Mouse (Mus musculus): ENCODE results near the gene Gcgr. TPM values are rescaled to one million over a fixed set of nuclear protein-coding genes. Genes with fewer than 3 reads are reported as not detected.

Gene Gcgr
- polyA plus RNA-seq, 1 experiment from 2014 or later = 2.5 TPM

DNA sequence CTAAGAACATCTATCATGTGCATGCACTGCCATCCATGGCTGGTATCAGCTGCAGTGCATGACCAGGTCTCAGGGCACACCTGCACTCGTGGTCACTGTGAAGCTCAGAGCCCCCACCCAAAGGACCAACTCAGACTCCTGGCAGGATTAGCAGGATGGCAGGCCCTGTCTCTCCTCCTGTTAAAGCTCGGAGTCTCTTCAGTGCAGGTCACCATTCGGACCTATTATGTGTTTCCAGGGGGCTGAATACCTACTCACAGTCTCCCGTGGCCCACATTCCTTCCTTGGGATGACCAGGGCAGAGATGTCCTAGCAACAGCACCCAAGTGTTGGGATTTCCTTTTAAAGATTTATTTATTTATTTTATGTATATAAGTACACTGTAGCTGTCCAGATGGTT, 13.4 kb upstream of the Gcgr start:
- no peak for ATAC-seq (ENCODE audit: insufficient number of reproducible peaks, insufficient read depth, low FRiP score, low read depth)
- no peaks in the 10 kb centered on the region for H3K27me3 ChIP-seq (ENCODE audit: control insufficient read depth, insufficient read depth, low read length)
- WGBS = 70% methylated on average over 4 of the region's 4 CpGs
- peaks cover 9 to 14% of the 10 kb centered on the region in 2 experiments; a peak in 3 of 4 replicates for H3K4me1 ChIP-seq (ENCODE audit: control insufficient read depth in 2 of 2, insufficient read depth in 2 of 2, low read length in 2 of 2)
- H3K36me3 ChIP-seq (ENCODE audit: control insufficient read depth, insufficient read depth, low read length) = no peaks in the 10 kb centered on the region
- no peak overlapping the region for H3K4me3 ChIP-seq (ENCODE audit: control insufficient read depth in 1 of 2, insufficient read depth in 1 of 2, low read depth in 1 of 2, low read length in 2 of 2)
- H3K27ac ChIP-seq (replicated peaks in 1 of 2; ENCODE audit: control insufficient read depth in 1 of 2, insufficient read depth in 1 of 2, low read depth in 2 of 2, low read length in 2 of 2) = no peak overlapping the region
- no peak overlapping the region for H3K9ac ChIP-seq (ENCODE audit: low read length)
- H3K9me3 ChIP-seq (ENCODE audit: control insufficient read depth, low read length) = no peaks in the 10 kb centered on the region
- no peak overlapping the region for H3K4me2 ChIP-seq (ENCODE audit: low read length)

DNA sequence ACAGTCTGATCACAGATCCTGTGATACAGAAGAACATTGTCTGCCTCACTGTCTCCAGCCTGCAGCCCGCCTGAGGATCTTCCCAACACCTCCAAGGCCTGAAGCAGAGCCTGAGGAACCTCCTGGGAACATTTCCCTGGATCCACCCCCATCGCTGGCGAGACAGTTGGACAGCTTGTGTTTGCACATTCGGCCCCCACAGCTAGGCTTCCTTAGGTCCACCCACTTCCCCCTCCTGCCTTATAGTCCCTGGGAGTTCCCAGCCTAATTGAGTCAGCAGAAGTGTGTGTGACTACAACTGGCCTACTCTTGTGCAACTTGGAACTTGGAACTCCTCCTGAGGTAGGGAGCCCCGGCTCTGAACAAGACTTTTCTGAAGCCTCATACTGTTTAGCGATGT, 12.5 kb upstream of the Gcgr start:
- ATAC-seq (ENCODE audit: insufficient number of reproducible peaks, insufficient read depth, low FRiP score, low read depth) = no peak
- no peaks in the 10 kb centered on the region for H3K36me3 ChIP-seq (ENCODE audit: control insufficient read depth, insufficient read depth, low read length)
- no peak overlapping the region for H3K27ac ChIP-seq (replicated peaks in 1 of 2; ENCODE audit: control insufficient read depth in 1 of 2, insufficient read depth in 1 of 2, low read depth in 2 of 2, low read length in 2 of 2)
- no peaks in the 10 kb centered on the region for H3K27me3 ChIP-seq (ENCODE audit: control insufficient read depth, insufficient read depth, low read length)
- peaks cover 9 to 14% of the 10 kb centered on the region in 2 experiments; a peak in 3 of 4 replicates for H3K4me1 ChIP-seq (ENCODE audit: control insufficient read depth in 2 of 2, insufficient read depth in 2 of 2, low read length in 2 of 2)
- no peaks in the 10 kb centered on the region for H3K9me3 ChIP-seq (ENCODE audit: control insufficient read depth, low read length)
- 59% methylated on average over 6 of the region's 6 CpGs for WGBS
- no peak overlapping the region for H3K4me2 ChIP-seq (ENCODE audit: low read length)
- no peak overlapping the region for H3K9ac ChIP-seq (ENCODE audit: low read length)
- no peak overlapping the region for H3K4me3 ChIP-seq (ENCODE audit: control insufficient read depth in 1 of 2, insufficient read depth in 1 of 2, low read depth in 1 of 2, low read length in 2 of 2)

DNA sequence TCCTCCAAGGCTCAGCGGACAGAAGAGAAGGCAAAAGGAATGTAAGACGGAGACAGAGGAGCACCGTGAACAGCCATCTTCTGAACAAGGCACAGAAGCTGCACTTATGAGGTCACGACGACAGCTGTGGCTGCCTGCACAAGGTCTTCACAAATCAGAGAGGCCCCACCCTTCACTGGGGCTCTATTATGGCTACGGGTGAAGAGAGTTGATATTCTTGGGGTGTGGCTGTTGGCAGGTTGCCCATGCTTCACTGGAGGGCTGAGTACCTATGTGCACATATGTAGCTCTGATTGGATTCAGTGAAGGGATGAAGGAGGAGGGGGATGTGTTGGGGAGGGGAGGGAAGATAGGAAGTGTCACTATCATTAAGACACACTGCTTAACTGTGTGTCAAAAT, 11.9 kb upstream of the Gcgr start:
- H3K4me3 ChIP-seq (ENCODE audit: control insufficient read depth in 1 of 2, insufficient read depth in 1 of 2, low read depth in 1 of 2, low read length in 2 of 2) = no peak overlapping the region
- peaks cover 9 to 14% of the 10 kb centered on the region in 2 experiments; a peak in 3 of 4 replicates for H3K4me1 ChIP-seq (ENCODE audit: control insufficient read depth in 2 of 2, insufficient read depth in 2 of 2, low read length in 2 of 2)
- ATAC-seq (ENCODE audit: insufficient number of reproducible peaks, insufficient read depth, low FRiP score, low read depth) = no peak
- 45% methylated on average over 6 of the region's 6 CpGs for WGBS
- no peak overlapping the region for H3K9ac ChIP-seq (ENCODE audit: low read length)
- H3K36me3 ChIP-seq (ENCODE audit: control insufficient read depth, insufficient read depth, low read length) = no peaks in the 10 kb centered on the region
- H3K4me2 ChIP-seq (ENCODE audit: low read length) = no peak overlapping the region
- no peaks in the 10 kb centered on the region for H3K9me3 ChIP-seq (ENCODE audit: control insufficient read depth, low read length)
- no peaks in the 10 kb centered on the region for H3K27me3 ChIP-seq (ENCODE audit: control insufficient read depth, insufficient read depth, low read length)
- H3K27ac ChIP-seq (replicated peaks in 1 of 2; ENCODE audit: control insufficient read depth in 1 of 2, insufficient read depth in 1 of 2, low read depth in 2 of 2, low read length in 2 of 2) = no peak overlapping the region

DNA sequence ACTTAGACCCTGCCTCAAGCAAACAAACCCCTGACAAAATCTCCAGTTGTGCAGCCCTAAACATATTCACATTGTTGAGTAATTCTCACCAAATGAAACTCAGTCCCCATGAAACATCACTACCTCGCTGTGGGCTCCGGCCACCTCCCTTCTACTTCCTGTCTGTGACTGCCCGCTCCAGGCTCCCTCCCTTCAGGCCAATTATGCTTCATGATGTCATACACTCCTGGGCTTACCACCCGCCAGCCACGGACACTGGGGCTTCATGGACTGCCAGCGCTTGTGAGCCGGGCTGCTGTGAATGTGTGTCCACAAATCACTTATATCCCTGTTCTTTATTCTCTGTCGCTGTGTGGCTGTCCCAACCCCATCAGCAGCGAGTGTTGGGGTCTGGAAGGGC, 10.8 kb upstream of the Gcgr start:
- H3K27me3 ChIP-seq (ENCODE audit: control insufficient read depth, insufficient read depth, low read length) = no peaks in the 10 kb centered on the region
- 20% methylated on average over 9 of the region's 9 CpGs for WGBS
- no peaks in the 10 kb centered on the region for H3K9me3 ChIP-seq (ENCODE audit: control insufficient read depth, low read length)
- H3K4me2 ChIP-seq (ENCODE audit: low read length) = peak overlapping the region; percentile 28
- no peaks in the 10 kb centered on the region for H3K36me3 ChIP-seq (ENCODE audit: control insufficient read depth, insufficient read depth, low read length)
- peak overlapping the region; percentile 54 for H3K9ac ChIP-seq (ENCODE audit: low read length)
- no peak for ATAC-seq (ENCODE audit: insufficient number of reproducible peaks, insufficient read depth, low FRiP score, low read depth)
- H3K27ac ChIP-seq (replicated peaks in 1 of 2; ENCODE audit: control insufficient read depth in 1 of 2, insufficient read depth in 1 of 2, low read depth in 2 of 2, low read length in 2 of 2) = peak overlapping the region; percentile 27 to 31; a peak in 2 of 4 replicates
- no peak overlapping the region for H3K4me3 ChIP-seq (ENCODE audit: control insufficient read depth in 1 of 2, insufficient read depth in 1 of 2, low read depth in 1 of 2, low read length in 2 of 2)
- H3K4me1 ChIP-seq (ENCODE audit: control insufficient read depth in 2 of 2, insufficient read depth in 2 of 2, low read length in 2 of 2) = peaks cover 9 to 14% of the 10 kb centered on the region in 2 experiments; a peak in 3 of 4 replicates

DNA sequence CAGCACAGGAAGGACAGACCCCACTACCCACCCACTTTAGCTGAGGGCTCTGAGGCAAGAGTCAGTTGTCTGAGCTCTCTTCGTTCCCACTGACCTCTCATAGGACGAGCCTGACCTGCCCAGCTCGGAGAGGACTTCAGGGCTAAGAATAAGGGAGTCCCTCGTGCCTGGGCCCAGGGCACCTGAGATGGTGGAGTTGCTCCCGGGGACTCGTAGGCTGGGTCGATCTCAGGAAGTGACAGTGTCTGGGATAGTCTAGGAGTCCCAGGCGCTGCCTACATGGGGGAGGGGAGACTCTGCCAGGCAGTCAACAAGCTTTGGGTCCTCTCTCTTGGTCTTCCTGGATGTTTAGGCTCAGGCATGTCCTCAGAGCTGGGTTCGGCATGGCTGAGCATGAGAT, 10.0 kb upstream of the Gcgr start:
- no peak for ATAC-seq (ENCODE audit: insufficient number of reproducible peaks, insufficient read depth, low FRiP score, low read depth)
- 58% methylated on average over 9 of the region's 9 CpGs for WGBS
- peak overlapping the region in 1 of 2 experiments; percentile 31; a peak in 1 of 4 replicates for H3K27ac ChIP-seq (replicated peaks in 1 of 2; ENCODE audit: control insufficient read depth in 1 of 2, insufficient read depth in 1 of 2, low read depth in 2 of 2, low read length in 2 of 2)
- H3K4me2 ChIP-seq (ENCODE audit: low read length) = no peak overlapping the region
- H3K4me3 ChIP-seq (ENCODE audit: control insufficient read depth in 1 of 2, insufficient read depth in 1 of 2, low read depth in 1 of 2, low read length in 2 of 2) = no peak overlapping the region
- no peaks in the 10 kb centered on the region for H3K36me3 ChIP-seq (ENCODE audit: control insufficient read depth, insufficient read depth, low read length)
- peaks cover 9 to 14% of the 10 kb centered on the region in 2 experiments; a peak in 3 of 4 replicates for H3K4me1 ChIP-seq (ENCODE audit: control insufficient read depth in 2 of 2, insufficient read depth in 2 of 2, low read length in 2 of 2)
- peak overlapping the region; percentile 54; the same call in 1 of the 2 replicates for H3K9ac ChIP-seq (ENCODE audit: low read length)
- H3K27me3 ChIP-seq (ENCODE audit: control insufficient read depth, insufficient read depth, low read length) = no peaks in the 10 kb centered on the region
- 0 out of 2 replicates have a peak, but pooled peaks cover 3% of the 10 kb centered on the region for H3K9me3 ChIP-seq (ENCODE audit: control insufficient read depth, low read length)

DNA sequence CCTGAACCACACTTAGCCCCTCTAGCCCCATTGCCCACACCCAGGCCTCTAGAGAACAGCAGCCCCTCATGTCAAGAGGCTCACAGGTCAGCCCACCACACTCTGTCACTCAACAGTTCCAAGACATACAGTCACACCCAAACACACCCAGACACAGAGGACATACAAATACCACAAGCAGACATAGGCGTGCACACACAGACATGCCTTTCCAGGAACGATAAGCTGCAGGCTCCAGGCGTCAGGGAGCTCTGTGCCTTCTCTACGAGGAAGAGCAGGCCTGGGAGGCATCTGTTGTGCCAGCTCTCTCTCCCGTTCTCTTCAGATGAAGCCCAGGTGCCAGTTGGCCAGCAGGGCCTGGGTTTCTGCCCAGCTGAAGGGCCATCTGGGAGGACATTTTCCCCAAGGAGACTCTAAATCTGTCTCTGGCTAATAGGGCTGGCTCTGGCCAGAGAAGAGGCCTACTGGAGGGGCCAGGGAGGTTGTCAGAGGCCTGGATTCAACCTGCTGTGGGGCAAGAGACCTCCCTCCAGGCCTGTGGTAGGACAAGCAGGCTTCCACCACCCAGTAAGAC, 9.4 kb upstream of the Gcgr start:
- peak overlapping the region in 1 of 2 experiments; percentile 20; a peak in 2 of 4 replicates for H3K27ac ChIP-seq (replicated peaks in 1 of 2; ENCODE audit: control insufficient read depth in 1 of 2, insufficient read depth in 1 of 2, low read depth in 2 of 2, low read length in 2 of 2)
- H3K4me3 ChIP-seq (ENCODE audit: control insufficient read depth in 1 of 2, insufficient read depth in 1 of 2, low read depth in 1 of 2, low read length in 2 of 2) = no peak overlapping the region
- 52% methylated on average over 5 of the region's 5 CpGs for WGBS
- no peak overlapping the region for H3K4me2 ChIP-seq (ENCODE audit: low read length)
- 0 out of 2 replicates have a peak, but pooled peaks cover 3% of the 10 kb centered on the region for H3K9me3 ChIP-seq (ENCODE audit: control insufficient read depth, low read length)
- no peaks in the 10 kb centered on the region for H3K27me3 ChIP-seq (ENCODE audit: control insufficient read depth, insufficient read depth, low read length)
- ATAC-seq (ENCODE audit: insufficient number of reproducible peaks, insufficient read depth, low FRiP score, low read depth) = no peak
- no peaks in the 10 kb centered on the region for H3K36me3 ChIP-seq (ENCODE audit: control insufficient read depth, insufficient read depth, low read length)
- H3K4me1 ChIP-seq (ENCODE audit: control insufficient read depth in 2 of 2, insufficient read depth in 2 of 2, low read length in 2 of 2) = peaks cover 9 to 14% of the 10 kb centered on the region in 2 experiments; a peak in 3 of 4 replicates
- no peak overlapping the region for H3K9ac ChIP-seq (ENCODE audit: low read length)

DNA sequence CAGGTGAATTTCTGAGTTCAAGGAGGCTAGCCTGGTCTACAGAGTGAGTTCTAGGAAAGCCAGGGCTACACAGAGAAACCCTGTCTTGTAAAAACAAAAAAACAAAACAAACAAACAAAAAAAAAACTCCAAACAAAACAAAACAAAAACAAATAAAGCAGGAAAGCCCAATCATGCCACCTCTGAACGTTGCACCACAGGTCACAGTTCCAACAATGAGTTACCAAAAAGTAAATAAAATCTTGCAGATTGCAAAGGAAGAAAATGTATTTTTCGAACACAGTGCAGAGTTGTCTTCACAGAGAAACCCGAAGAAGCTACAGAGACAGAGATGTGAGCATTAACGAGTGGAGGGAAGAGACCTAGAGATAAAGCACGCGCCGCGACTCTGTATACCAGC, 7.9 kb upstream of the Gcgr start:
- Histone ChIP-seq H3K4me2 (ENCODE audit: low read length) (no peak overlapping the region), H3K27ac (replicated peaks in 1 of 2; ENCODE audit: control insufficient read depth in 1 of 2, insufficient read depth in 1 of 2, low read depth in 2 of 2, low read length in 2 of 2) (no peak overlapping the region), H3K4me1 (ENCODE audit: control insufficient read depth in 2 of 2, insufficient read depth in 2 of 2, low read length in 2 of 2) (peaks cover 9 to 14% of the 10 kb centered on the region in 2 experiments; a peak in 3 of 4 replicates), H3K4me3 (ENCODE audit: control insufficient read depth in 1 of 2, insufficient read depth in 1 of 2, low read depth in 1 of 2, low read length in 2 of 2) (no peak overlapping the region), H3K9me3 (ENCODE audit: control insufficient read depth, low read length) (0 out of 2 replicates have a peak, but pooled peaks cover 3% of the 10 kb centered on the region), H3K27me3 (ENCODE audit: control insufficient read depth, insufficient read depth, low read length) (no peaks in the 10 kb centered on the region), H3K36me3 (ENCODE audit: control insufficient read depth, insufficient read depth, low read length) (no peaks in the 10 kb centered on the region), H3K9ac (ENCODE audit: low read length) (no peak overlapping the region)
- ATAC-seq (ENCODE audit: insufficient number of reproducible peaks, insufficient read depth, low FRiP score, low read depth) = no peak
- WGBS = 82% methylated on average over 8 of the region's 8 CpGs

DNA sequence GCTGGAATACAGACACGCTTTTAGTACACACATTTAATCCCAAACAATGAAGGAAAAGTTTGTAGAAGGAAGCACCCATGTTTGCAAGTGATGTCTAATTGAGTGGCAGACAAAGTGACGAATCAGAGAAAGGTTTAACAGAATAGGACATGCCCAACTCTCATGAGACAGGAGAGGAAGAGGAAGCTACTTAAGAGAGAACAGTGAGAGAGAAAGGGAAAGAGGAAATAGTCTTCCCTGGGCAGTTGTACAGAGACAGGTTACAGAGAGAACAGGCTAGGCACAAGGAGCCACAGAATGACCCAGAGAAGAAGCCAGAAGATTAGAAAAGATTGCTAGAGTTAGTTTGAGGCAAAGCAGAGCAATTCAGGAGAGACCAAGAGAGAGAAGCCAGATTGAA, 4.5 kb upstream of the Gcgr start:
- H3K4me3 ChIP-seq (ENCODE audit: control insufficient read depth in 1 of 2, insufficient read depth in 1 of 2, low read depth in 1 of 2, low read length in 2 of 2) = no peak overlapping the region
- no peak overlapping the region for H3K4me2 ChIP-seq (ENCODE audit: low read length)
- no peak overlapping the region for H3K27ac ChIP-seq (replicated peaks in 1 of 2; ENCODE audit: control insufficient read depth in 1 of 2, insufficient read depth in 1 of 2, low read depth in 2 of 2, low read length in 2 of 2)
- H3K4me1 ChIP-seq (ENCODE audit: control insufficient read depth in 2 of 2, insufficient read depth in 2 of 2, low read length in 2 of 2) = peaks cover 2 to 14% of the 10 kb centered on the region in 2 experiments; a peak in 3 of 4 replicates
- 68% methylated on average over 2 of the region's 2 CpGs for WGBS
- no peak for ATAC-seq (ENCODE audit: insufficient number of reproducible peaks, insufficient read depth, low FRiP score, low read depth)
- peaks cover 33% of the 10 kb centered on the region for H3K27me3 ChIP-seq (ENCODE audit: control insufficient read depth, insufficient read depth, low read length)
- no peaks in the 10 kb centered on the region for H3K36me3 ChIP-seq (ENCODE audit: control insufficient read depth, insufficient read depth, low read length)
- no peak overlapping the region for H3K9ac ChIP-seq (ENCODE audit: low read length)
- 0 out of 2 replicates have a peak, but pooled peaks cover 3% of the 10 kb centered on the region for H3K9me3 ChIP-seq (ENCODE audit: control insufficient read depth, low read length)
